Mouse (Mus musculus) midbrain, embryonic 10.5 days (tissue): ENCODE data around the gene Ssty1. TPM values are rescaled to one million over a fixed set of nuclear protein-coding genes. Genes with fewer than 3 reads are reported as not detected.
"Not testable (repeated sequence)": the region's sequence is repeated elsewhere in the genome, so short reads cannot be mapped to it uniquely, and the experiment has no call there.

Source experiments
- DNase-seq: peaks from one replicate; pipeline ENCODE4 v3.0.0-alpha.2; 2017; ENCODE audit warnings: low spot score
- H3K27ac ChIP-seq: fragments of 300-500 bp; sonication (generic); replicated peaks from 2 replicates; pipeline ENCODE4 v1.5.1; 2016; ENCODE audit warnings: mild to moderate bottlenecking
- H3K27me3 ChIP-seq: fragments of 300-500 bp; sonication (generic); 2 replicates; pipeline ENCODE4 v1.6.1; 2016; ENCODE audit warnings: low read depth, mild to moderate bottlenecking; ENCODE audit not compliant: poor library complexity, severe bottlenecking
- H3K36me3 ChIP-seq: fragments of 300-500 bp; sonication (generic); 2 replicates; pipeline ENCODE4 v1.6.1; 2016; ENCODE audit warnings: mild to moderate bottlenecking, moderate library complexity
- H3K4me1 ChIP-seq: fragments of 300-500 bp; sonication (generic); 2 replicates; pipeline ENCODE4 v1.6.1; 2016
- H3K4me3 ChIP-seq: fragments of 300-500 bp; sonication (generic); 2 replicates; pipeline ENCODE4 v1.5.1; 2016; ENCODE audit warnings: mild to moderate bottlenecking, moderate library complexity
- H3K9me3 ChIP-seq: fragments of 300-500 bp; sonication (generic); replicated peaks from 2 replicates; pipeline ENCODE4 v1.6.1; 2016; ENCODE audit warnings: mild to moderate bottlenecking
- WGBS: fragments of 180-500 bp; shearing (Covaris S2); methylation state at CpG from one replicate; pipeline ENCODE4 v1.1.7; 2016; 5-methylcytosine and 5-hydroxymethylcytosine counted together
- polyA plus RNA-seq: library from polyadenylated mRNA; unstranded; fragments of >200 nt; fragmentation: Nextera tagmentation; extraction: Ambion mirVana; gene quantifications from 2 replicates; pipeline ENCODE4 v1.2.1, GENCODE M21; 2016

Ssty1 gene
- not detected in 2 replicates for polyA plus RNA-seq

- not testable (repeated sequence) for H3K4me1 ChIP-seq, H3K36me3 ChIP-seq, H3K27me3 ChIP-seq, DNase-seq, H3K4me3 ChIP-seq, H3K27ac ChIP-seq, H3K9me3 ChIP-seq
These were observed at the start of gene Ssty1 for GRCm38 (mm10) chrY:18088816-18089215. Gene Ssty1 (plus strand): TSS chrY:18089116.

GRCm38 (mm10) chrY:18061712-18062111 lies 27.2 kb upstream of the Ssty1 start, which contains the start of gene Gm21764:
Gene Gm21764 (minus strand): TSS chrY:18061812.
- not testable (repeated sequence) for H3K9me3 ChIP-seq, H3K4me3 ChIP-seq, H3K36me3 ChIP-seq, DNase-seq, H3K27ac ChIP-seq, H3K27me3 ChIP-seq, H3K4me1 ChIP-seq
- no CpG with 5 or more reads among the region's 3 CpGs for WGBS

Other genes starting within 250 kb of the Ssty1 start
- gene Gm21904, start 242.8 kb upstream of the Ssty1 start, polyA plus RNA-seq: not detected in 2 replicates
- not detected in 2 replicates for gene Gm20772, start 214.4 kb upstream of the Ssty1 start, polyA plus RNA-seq
- not detected in 2 replicates for gene Gm20831, start 214.4 kb upstream of the Ssty1 start, polyA plus RNA-seq
- not detected in 2 replicates for gene Srsy, start 151.8 kb upstream of the Ssty1 start, polyA plus RNA-seq
- gene Gm21764, start 27.3 kb upstream of the Ssty1 start, polyA plus RNA-seq: not detected in 2 replicates